Mouse (Mus musculus): ENCODE data around the gene Carmil1. TPM values are rescaled to one million over a fixed set of nuclear protein-coding genes. Genes with fewer than 3 reads are reported as not detected.

The Carmil1 gene
- total and polyA plus RNA-seq, 2 experiments: 2.9 to 7.7 TPM

GRCm38 (mm10) chr13:24187026-24187425 lies 93.6 kb downstream of the Carmil1 start:
- 86% methylated on average over 2 of the region's 2 CpGs for WGBS
- H3K79me2 ChIP-seq (ENCODE audit: control insufficient read depth, insufficient read depth, low read length): no peaks in the 10 kb centered on the region
- H3K27ac ChIP-seq (replicated peaks; ENCODE audit: insufficient read depth, low read depth, low read length): no peak overlapping the region
- H3K9ac ChIP-seq (ENCODE audit: low read depth, low read length): no peak overlapping the region
- TF ChIP-seq POLR2A (IDR thresholded peaks at IDR 0.05; ENCODE audit: extremely low read depth, insufficient read depth, low read length): no peak
- TF ChIP-seq CTCF (IDR thresholded peaks at IDR 0.05; ENCODE audit: low read depth, low read length): no peak
- H3K4me3 ChIP-seq (ENCODE audit: insufficient read depth, low read depth, low read length): no peak overlapping the region
- H3K27me3 ChIP-seq (ENCODE audit: control insufficient read depth, insufficient read depth, low read length): no peaks in the 10 kb centered on the region
- H3K4me1 ChIP-seq (ENCODE audit: control insufficient read depth, insufficient read depth, low read length): no peaks in the 10 kb centered on the region
- no peak for DNase-seq (ENCODE audit: extremely low read depth, low read depth, low spot score)
- no peaks in the 10 kb centered on the region for H3K36me3 ChIP-seq (ENCODE audit: control insufficient read depth, insufficient read depth, low read length)

- Histone ChIP-seq H3K9ac (ENCODE audit: low read depth, low read length) (no peak overlapping the region), H3K36me3 (ENCODE audit: control insufficient read depth, insufficient read depth, low read length) (no peaks in the 10 kb centered on the region), H3K4me3 (ENCODE audit: insufficient read depth, low read depth, low read length) (no peak overlapping the region), H3K27me3 (ENCODE audit: control insufficient read depth, insufficient read depth, low read length) (no peaks in the 10 kb centered on the region), H3K27ac (replicated peaks; ENCODE audit: insufficient read depth, low read depth, low read length) (no peak overlapping the region), H3K79me2 (ENCODE audit: control insufficient read depth, insufficient read depth, low read length) (no peaks in the 10 kb centered on the region), H3K4me1 (ENCODE audit: control insufficient read depth, insufficient read depth, low read length) (no peaks in the 10 kb centered on the region)
- DNase-seq (ENCODE audit: extremely low read depth, low read depth, low spot score): no peak
- WGBS: 78% methylated on average over 3 of the region's 3 CpGs
- TF ChIP-seq POLR2A (IDR thresholded peaks at IDR 0.05; ENCODE audit: extremely low read depth, insufficient read depth, low read length): no peak
- TF ChIP-seq CTCF (IDR thresholded peaks at IDR 0.05; ENCODE audit: low read depth, low read length): no peak
These were observed 95.0 kb downstream of the Carmil1 start for GRCm38 (mm10) chr13:24185641-24186040.

- 71% methylated on average over 6 of the region's 6 CpGs for WGBS
- H3K36me3 ChIP-seq (ENCODE audit: control insufficient read depth, insufficient read depth, low read length): no peaks in the 10 kb centered on the region
- no peak overlapping the region for H3K4me3 ChIP-seq (ENCODE audit: insufficient read depth, low read depth, low read length)
- H3K27ac ChIP-seq (replicated peaks; ENCODE audit: insufficient read depth, low read depth, low read length): no peak overlapping the region
- TF ChIP-seq POLR2A (IDR thresholded peaks at IDR 0.05; ENCODE audit: extremely low read depth, insufficient read depth, low read length): no peak
- no peak for TF ChIP-seq CTCF (IDR thresholded peaks at IDR 0.05; ENCODE audit: low read depth, low read length)
- H3K9ac ChIP-seq (ENCODE audit: low read depth, low read length): no peak overlapping the region
- H3K4me1 ChIP-seq (ENCODE audit: control insufficient read depth, insufficient read depth, low read length): no peaks in the 10 kb centered on the region
- no peaks in the 10 kb centered on the region for H3K27me3 ChIP-seq (ENCODE audit: control insufficient read depth, insufficient read depth, low read length)
- no peaks in the 10 kb centered on the region for H3K79me2 ChIP-seq (ENCODE audit: control insufficient read depth, insufficient read depth, low read length)
- no peak for DNase-seq (ENCODE audit: extremely low read depth, low read depth, low spot score)
These were observed 97.7 kb downstream of the Carmil1 start for GRCm38 (mm10) chr13:24182878-24183277.

- no peak overlapping the region for H3K4me3 ChIP-seq (ENCODE audit: insufficient read depth, low read depth, low read length)
- H3K9ac ChIP-seq (ENCODE audit: low read depth, low read length): no peak overlapping the region
- H3K27ac ChIP-seq (replicated peaks; ENCODE audit: insufficient read depth, low read depth, low read length): no peak overlapping the region
- no peaks in the 10 kb centered on the region for H3K27me3 ChIP-seq (ENCODE audit: control insufficient read depth, insufficient read depth, low read length)
- H3K4me1 ChIP-seq (ENCODE audit: control insufficient read depth, insufficient read depth, low read length): no peaks in the 10 kb centered on the region
- WGBS: 93% methylated on average over 10 of the region's 10 CpGs
- 0 out of 2 replicates have a peak, but pooled peaks cover 3% of the 10 kb centered on the region for H3K36me3 ChIP-seq (ENCODE audit: control insufficient read depth, insufficient read depth, low read length)
- TF ChIP-seq CTCF (IDR thresholded peaks at IDR 0.05; ENCODE audit: low read depth, low read length): no peak
- no peak for TF ChIP-seq POLR2A (IDR thresholded peaks at IDR 0.05; ENCODE audit: extremely low read depth, insufficient read depth, low read length)
- DNase-seq (ENCODE audit: extremely low read depth, low read depth, low spot score): no peak
- H3K79me2 ChIP-seq (ENCODE audit: control insufficient read depth, insufficient read depth, low read length): no peaks in the 10 kb centered on the region
These were observed 101.1 kb downstream of the Carmil1 start for GRCm38 (mm10) chr13:24179538-24179937.

- Histone ChIP-seq H3K79me2 (ENCODE audit: control insufficient read depth, insufficient read depth, low read length) (no peaks in the 10 kb centered on the region), H3K27ac (replicated peaks; ENCODE audit: insufficient read depth, low read depth, low read length) (no peak overlapping the region), H3K4me1 (ENCODE audit: control insufficient read depth, insufficient read depth, low read length) (no peaks in the 10 kb centered on the region), H3K36me3 (ENCODE audit: control insufficient read depth, insufficient read depth, low read length) (0 out of 2 replicates have a peak, but pooled peaks cover 3% of the 10 kb centered on the region), H3K9ac (ENCODE audit: low read depth, low read length) (no peak overlapping the region), H3K4me3 (ENCODE audit: insufficient read depth, low read depth, low read length) (no peak overlapping the region), H3K27me3 (ENCODE audit: control insufficient read depth, insufficient read depth, low read length) (no peaks in the 10 kb centered on the region)
- DNase-seq (ENCODE audit: extremely low read depth, low read depth, low spot score): no peak
- no peak for TF ChIP-seq CTCF (IDR thresholded peaks at IDR 0.05; ENCODE audit: low read depth, low read length)
- TF ChIP-seq POLR2A (IDR thresholded peaks at IDR 0.05; ENCODE audit: extremely low read depth, insufficient read depth, low read length): no peak
- WGBS: 90% methylated on average over 5 of the region's 5 CpGs
These were observed 103.0 kb downstream of the Carmil1 start for GRCm38 (mm10) chr13:24177600-24177999.

GRCm38 (mm10) chr13:24176835-24177234 lies 103.8 kb downstream of the Carmil1 start:
- Histone ChIP-seq H3K9ac (ENCODE audit: low read depth, low read length) (no peak overlapping the region), H3K79me2 (ENCODE audit: control insufficient read depth, insufficient read depth, low read length) (no peaks in the 10 kb centered on the region)
- WGBS: 84% methylated on average over 4 of the region's 4 CpGs

More at GRCm38 (mm10) chr13:24176835-24177234, 103.8 kb downstream of the Carmil1 start:
- H3K27ac ChIP-seq (replicated peaks; ENCODE audit: insufficient read depth, low read depth, low read length): no peak overlapping the region
- TF ChIP-seq POLR2A (IDR thresholded peaks at IDR 0.05; ENCODE audit: extremely low read depth, insufficient read depth, low read length) (no peak), CTCF (IDR thresholded peaks at IDR 0.05; ENCODE audit: low read depth, low read length) (no peak)
- no peak overlapping the region for H3K4me3 ChIP-seq (ENCODE audit: insufficient read depth, low read depth, low read length)
- H3K36me3 ChIP-seq (ENCODE audit: control insufficient read depth, insufficient read depth, low read length): 0 out of 2 replicates have a peak, but pooled peaks cover 7% of the 10 kb centered on the region
- no peaks in the 10 kb centered on the region for H3K27me3 ChIP-seq (ENCODE audit: control insufficient read depth, insufficient read depth, low read length)
- no peak for DNase-seq (ENCODE audit: extremely low read depth, low read depth, low spot score)
- H3K4me1 ChIP-seq (ENCODE audit: control insufficient read depth, insufficient read depth, low read length): no peaks in the 10 kb centered on the region

Data from liver, adult 2 months (tissue).